Mouse (Mus musculus) ES-E14 (cell line): Measurements from ENCODE around the gene Armc6.

Experiments used
- HCFC1 ChIP-seq: IDR thresholded peaks from 2 replicates; pipeline ENCODE4 v1.6.1; 2012; ENCODE audit warnings: low read length, inconsistent platforms, borderline replicate concordance; ENCODE audit not compliant: insufficient read depth
- MAFK ChIP-seq: IDR thresholded peaks from 2 replicates; pipeline ENCODE4 v1.6.1; 2014; ENCODE audit warnings: mild to moderate bottlenecking, low read depth, low read length, inconsistent platforms; ENCODE audit not compliant: insufficient read depth
- ZNF384 ChIP-seq: IDR thresholded peaks from 2 replicates; pipeline ENCODE4 v1.6.1; 2012; ENCODE audit warnings: low read depth, low read length, inconsistent platforms

DNA sequence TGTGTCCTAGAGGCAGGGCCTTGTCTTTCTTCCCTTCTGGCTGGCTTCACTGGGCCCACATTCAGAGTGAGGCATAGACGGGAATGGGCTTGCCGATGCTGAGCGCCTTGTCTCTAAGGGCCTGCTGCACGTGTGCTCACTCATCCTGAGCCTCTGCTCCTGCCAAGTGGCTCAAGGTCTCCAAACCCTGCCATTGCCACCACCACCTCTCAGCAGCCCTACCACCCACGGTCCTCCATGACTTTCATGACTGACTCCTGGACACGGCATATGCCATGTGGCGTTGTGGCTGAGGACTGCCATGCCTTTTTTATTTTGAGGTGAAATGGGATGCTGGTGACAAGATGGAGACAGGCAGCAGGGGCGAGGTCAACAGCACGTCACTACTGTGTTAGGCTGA, 3.4 kb downstream of the Armc6 start:
- TF ChIP-seq MAFK (no peak), HCFC1 (no peak), ZNF384 (no peak)
